Mouse (Mus musculus) neural tube, embryonic 13.5 days (tissue): Measurements from ENCODE around the gene Spib. TPM values are rescaled to one million over a fixed set of nuclear protein-coding genes. Genes with fewer than 3 reads are reported as not detected.

Source experiments
- ATAC-seq: fragments of 200-750 bp; cut with Nextera tagmentation; 2 replicates; pipeline ENCODE4 v1.8.0; 2017; ENCODE audit warnings: low read depth, mild to moderate bottlenecking, moderate TSS enrichment, moderate library complexity
- H3K27ac ChIP-seq: fragments of 300-500 bp; sonication (generic); replicated peaks from 2 replicates; pipeline ENCODE4 v1.5.1; 2015; ENCODE audit warnings: moderate library complexity, mild to moderate bottlenecking, inconsistent platforms
- H3K27me3 ChIP-seq: fragments of 300-500 bp; sonication (generic); 2 replicates; pipeline ENCODE4 v1.6.1; 2015; ENCODE audit warnings: mild to moderate bottlenecking, inconsistent platforms
- H3K36me3 ChIP-seq: fragments of 300-500 bp; sonication (generic); 2 replicates; pipeline ENCODE4 v1.6.1; 2015; ENCODE audit warnings: mild to moderate bottlenecking, inconsistent platforms
- H3K4me1 ChIP-seq: fragments of 300-500 bp; sonication (generic); replicated peaks from 2 replicates; pipeline ENCODE4 v1.6.1; 2015; ENCODE audit warnings: inconsistent platforms
- H3K4me2 ChIP-seq: fragments of 300-500 bp; sonication (generic); 2 replicates; pipeline ENCODE4 v1.6.1; 2015; ENCODE audit warnings: inconsistent platforms, mild to moderate bottlenecking, moderate library complexity
- H3K4me3 ChIP-seq: fragments of 300-500 bp; sonication (generic); 2 replicates; pipeline ENCODE4 v1.5.1; 2015; ENCODE audit warnings: mild to moderate bottlenecking, inconsistent platforms
- H3K9ac ChIP-seq: fragments of 300-500 bp; sonication (generic); 2 replicates; pipeline ENCODE4 v1.6.1; 2015; ENCODE audit warnings: moderate library complexity, mild to moderate bottlenecking, inconsistent platforms
- H3K9me3 ChIP-seq: fragments of 300-500 bp; sonication (generic); 2 replicates; pipeline ENCODE4 v1.6.1; 2016; ENCODE audit warnings: inconsistent platforms
- WGBS: fragments of 180-500 bp; shearing (Covaris S2); methylation state at CpG from one replicate; pipeline ENCODE4 v1.1.7; 2015; 5-methylcytosine and 5-hydroxymethylcytosine counted together
- polyA plus RNA-seq: library from polyadenylated mRNA; unstranded; fragments of >200 nt; fragmentation: Nextera tagmentation; extraction: Ambion mirVana; gene quantifications from 2 replicates; pipeline ENCODE4 v1.2.1, GENCODE M21; 2015

Spib gene
- polyA plus RNA-seq, 1 experiment from 2014 or later: 0.13 TPM

GRCm38 (mm10) chr7:44491391-44491790 is 40.5 kb downstream of the Spib start:
- whole genome bisulfite sequencing: 92% methylated on average over 5 of the region's 5 CpGs
- Histone ChIP-seq H3K4me3 (no peak overlapping the region), H3K4me2 (no peak overlapping the region), H3K27ac (no peak overlapping the region), H3K9ac (no peak overlapping the region), H3K4me1 (peaks cover 32% of the 10 kb centered on the region), H3K9me3 (no peaks in the 10 kb centered on the region), H3K36me3 (peaks cover 64% of the 10 kb centered on the region), H3K27me3 (no peaks in the 10 kb centered on the region)
- ATAC-seq: no peak

DNA sequence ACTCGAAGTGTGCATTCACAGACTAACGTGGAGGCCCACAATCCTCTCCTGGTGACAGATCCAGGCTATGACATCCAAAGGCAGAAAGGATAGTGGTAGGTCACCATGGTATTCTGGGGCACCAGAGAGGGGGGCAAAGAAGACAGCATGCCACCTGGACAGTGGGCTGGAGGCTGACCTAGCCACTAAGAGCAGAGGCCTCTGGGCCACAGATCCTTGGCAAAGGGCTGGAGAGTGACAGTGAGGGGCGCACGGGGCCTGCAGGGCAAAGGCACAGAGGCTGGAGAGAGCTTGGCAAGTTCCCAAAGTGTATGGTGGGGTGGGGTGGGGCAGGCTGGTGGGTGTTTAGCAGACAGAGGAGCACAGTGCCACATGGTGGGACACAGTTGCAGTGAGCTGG is 41.6 kb downstream of the Spib start:
- 88% methylated on average over 4 of the region's 4 CpGs for WGBS
- Histone ChIP-seq H3K27me3 (no peaks in the 10 kb centered on the region), H3K4me3 (no peak overlapping the region), H3K4me2 (no peak overlapping the region), H3K4me1 (peaks cover 26% of the 10 kb centered on the region), H3K27ac (no peak overlapping the region), H3K9ac (no peak overlapping the region), H3K9me3 (no peaks in the 10 kb centered on the region), H3K36me3 (peaks cover 64% of the 10 kb centered on the region)
- no peak for ATAC-seq

GRCm38 (mm10) chr7:44488545-44488944 is 43.3 kb downstream of the Spib start:
- 93% methylated on average over 8 of the region's 8 CpGs for WGBS
- no peak overlapping the region for H3K9ac ChIP-seq
- no peak overlapping the region for H3K4me3 ChIP-seq
- no peaks in the 10 kb centered on the region for H3K27me3 ChIP-seq
- peaks cover 10% of the 10 kb centered on the region; the same call in 1 of the 2 replicates for H3K4me1 ChIP-seq
- H3K27ac ChIP-seq: no peak overlapping the region
- no peaks in the 10 kb centered on the region for H3K9me3 ChIP-seq
- H3K4me2 ChIP-seq: no peak overlapping the region
- H3K36me3 ChIP-seq: peaks cover 57% of the 10 kb centered on the region
- no peak for ATAC-seq

DNA sequence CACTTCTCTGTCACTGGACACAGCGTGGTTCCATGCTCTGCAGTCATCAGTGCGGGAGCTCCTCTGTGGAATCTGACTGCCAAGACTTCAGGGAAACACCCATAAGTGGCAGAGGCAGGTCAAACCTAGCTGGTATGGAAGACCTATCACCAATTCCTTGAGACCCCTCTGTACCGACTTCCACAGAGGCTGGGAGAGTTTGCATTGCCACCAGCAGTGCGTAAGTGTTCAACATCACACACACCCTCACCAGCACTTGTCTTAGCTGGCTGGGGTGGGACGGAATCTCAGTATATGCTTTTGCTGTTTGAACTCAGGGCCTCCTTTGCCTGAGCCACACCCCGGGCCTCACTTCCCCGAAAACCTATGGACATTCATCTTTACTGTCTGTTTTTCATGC is 43.9 kb downstream of the Spib start:
- WGBS: 91% methylated on average over 7 of the region's 7 CpGs
- ATAC-seq: no peak
- H3K9ac ChIP-seq: 0 out of 2 replicates have a peak overlapping the region, but pooled peaks have one; percentile 17

DNA sequence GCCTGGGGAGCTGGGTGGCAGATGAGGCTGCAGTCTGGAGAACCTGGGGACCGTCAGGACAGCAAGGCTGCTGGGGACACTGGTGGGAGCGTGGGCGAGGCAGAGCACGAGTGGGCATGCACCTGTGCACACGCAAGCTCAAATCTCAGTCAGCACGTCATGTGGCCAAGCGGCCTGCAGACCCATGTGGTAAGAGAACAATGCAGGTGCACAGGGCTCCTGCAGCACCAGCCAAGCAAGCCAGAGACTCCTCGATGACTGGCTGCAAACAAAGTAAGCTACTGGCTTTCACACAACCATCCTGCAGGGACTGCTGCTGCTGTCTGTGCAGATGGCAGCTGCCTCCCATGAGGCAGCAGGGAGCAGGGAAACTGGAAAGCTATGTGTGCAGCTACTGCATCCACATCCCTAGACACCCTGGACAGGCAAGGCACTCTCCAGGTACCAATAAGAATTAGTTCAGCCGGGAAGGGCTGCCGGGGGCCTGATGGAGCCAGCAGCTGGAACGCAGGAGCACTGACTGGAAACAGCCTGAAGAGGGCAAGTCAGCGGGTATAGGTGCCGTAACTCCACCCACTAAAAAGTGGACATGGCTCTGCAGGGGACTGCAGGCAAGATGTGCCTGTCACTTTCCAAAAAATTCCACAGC is 44.8 kb downstream of the Spib start:
- H3K4me2 ChIP-seq: no peak overlapping the region
- H3K4me1 ChIP-seq: peaks cover 10% of the 10 kb centered on the region; the same call in 1 of the 2 replicates
- peak overlapping the region; percentile 23; the same call in 1 of the 2 replicates for H3K27ac ChIP-seq
- H3K27me3 ChIP-seq: peaks cover 8% of the 10 kb centered on the region
- no peak overlapping the region for H3K4me3 ChIP-seq
- ATAC-seq: 0 out of 2 replicates have a peak, but pooled peaks have one; percentile 10
- H3K9me3 ChIP-seq: no peaks in the 10 kb centered on the region
- peaks cover 42% of the 10 kb centered on the region for H3K36me3 ChIP-seq
- WGBS: 66% methylated on average over 13 of the region's 13 CpGs
- peak overlapping the region; percentile 53 for H3K9ac ChIP-seq

More for the DNA sequence above, 43.9 kb downstream of the Spib start:
- Histone ChIP-seq H3K27me3 (no peaks in the 10 kb centered on the region), H3K4me3 (no peak overlapping the region), H3K4me1 (peaks cover 10% of the 10 kb centered on the region; the same call in 1 of the 2 replicates), H3K27ac (no peak overlapping the region), H3K9me3 (no peaks in the 10 kb centered on the region), H3K4me2 (no peak overlapping the region), H3K36me3 (peaks cover 51% of the 10 kb centered on the region)

GRCm38 (mm10) chr7:44485572-44486195 is 46.2 kb downstream of the Spib start:
- WGBS: 73% methylated on average over 7 of the region's 7 CpGs
- no peak overlapping the region for H3K4me3 ChIP-seq
- H3K27ac ChIP-seq: no peak overlapping the region
- peaks cover 29% of the 10 kb centered on the region for H3K36me3 ChIP-seq
- no peak overlapping the region for H3K4me2 ChIP-seq
- peaks cover 19% of the 10 kb centered on the region for H3K27me3 ChIP-seq
- H3K4me1 ChIP-seq: peaks cover 10% of the 10 kb centered on the region; the same call in 1 of the 2 replicates
- no peak overlapping the region for H3K9ac ChIP-seq
- peak; percentile 32; the same call in 1 of the 2 replicates for ATAC-seq
- no peaks in the 10 kb centered on the region for H3K9me3 ChIP-seq

- H3K36me3 ChIP-seq: peaks cover 22% of the 10 kb centered on the region
- no peak overlapping the region for H3K9ac ChIP-seq
- H3K27ac ChIP-seq: no peak overlapping the region; the same call in 1 of the 2 replicates
- H3K9me3 ChIP-seq: no peaks in the 10 kb centered on the region
- H3K27me3 ChIP-seq: peaks cover 26% of the 10 kb centered on the region
- no peak overlapping the region for H3K4me3 ChIP-seq
- WGBS: 42% methylated on average over 5 of the region's 5 CpGs
- no peak overlapping the region for H3K4me2 ChIP-seq
- ATAC-seq: peak; percentile 74
- peaks cover 10% of the 10 kb centered on the region; the same call in 1 of the 2 replicates for H3K4me1 ChIP-seq
Observed at GRCm38 (mm10) chr7:44484841-44485571, 46.9 kb downstream of the Spib start.

DNA sequence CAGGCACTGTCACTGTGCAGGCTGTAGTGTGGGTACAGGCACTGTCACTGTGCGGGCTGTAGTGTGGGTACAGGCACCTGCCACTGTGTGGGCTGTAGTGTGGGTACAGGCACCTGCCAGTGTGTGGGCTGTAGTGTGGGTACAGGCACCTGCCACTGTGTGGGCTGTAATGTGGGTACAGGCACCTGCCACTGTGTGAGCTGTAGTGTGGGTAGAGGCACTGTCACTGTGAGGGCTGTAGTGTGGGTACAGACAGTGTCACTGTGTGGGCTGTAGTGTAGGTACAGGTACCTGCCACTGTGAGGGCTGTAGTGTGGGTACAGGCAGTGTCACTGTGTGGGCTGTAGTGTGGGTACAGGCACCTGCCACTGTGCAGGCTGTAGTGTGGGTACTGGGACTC is 47.8 kb downstream of the Spib start:
- Histone ChIP-seq H3K4me2 (no peak overlapping the region), H3K9ac (no peak overlapping the region), H3K27me3 (peaks cover 33% of the 10 kb centered on the region), H3K9me3 (no peaks in the 10 kb centered on the region), H3K36me3 (peaks cover 14% of the 10 kb centered on the region), H3K4me3 (no peak overlapping the region), H3K4me1 (peaks cover 10% of the 10 kb centered on the region; the same call in 1 of the 2 replicates), H3K27ac (no peak overlapping the region)
- no peak for ATAC-seq
- 94% methylated on average over 1 of the region's 1 CpGs for WGBS

DNA sequence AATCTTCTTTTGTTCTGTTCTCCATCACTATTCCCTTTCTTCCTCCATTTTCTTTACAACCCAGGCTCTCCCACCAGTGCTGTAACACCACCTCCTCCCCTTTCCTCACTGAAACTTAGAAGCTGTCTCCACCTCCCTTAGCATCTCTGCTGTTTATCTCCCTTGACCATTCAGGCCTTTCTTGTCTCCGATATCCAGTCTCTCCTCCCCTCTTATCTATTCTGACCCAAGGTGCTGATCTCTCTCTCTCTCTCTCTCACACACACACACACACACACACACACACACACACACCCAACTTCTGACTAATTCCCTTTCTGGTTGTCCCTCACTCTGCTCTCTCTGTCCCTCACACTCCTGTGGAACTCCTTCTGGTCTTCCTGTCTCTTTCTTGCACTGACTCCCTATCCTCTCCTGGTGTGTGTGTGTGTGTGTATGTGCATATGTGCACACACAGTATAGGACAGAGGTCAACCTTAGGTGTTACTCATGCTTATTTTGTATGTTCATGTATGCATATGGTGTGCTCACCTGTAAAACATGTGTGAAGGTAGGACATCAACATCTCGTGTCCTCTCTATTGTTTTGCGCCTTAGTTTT is 48.9 kb downstream of the Spib start:
- Histone ChIP-seq H3K27ac (no peak overlapping the region), H3K4me2 (no peak overlapping the region), H3K9me3 (no peaks in the 10 kb centered on the region), H3K27me3 (peaks cover 44% of the 10 kb centered on the region), H3K9ac (no peak overlapping the region), H3K36me3 (0 out of 2 replicates have a peak, but pooled peaks cover 3% of the 10 kb centered on the region), H3K4me3 (no peak overlapping the region), H3K4me1 (peaks cover 10% of the 10 kb centered on the region; the same call in 1 of the 2 replicates)
- WGBS: 75% methylated on average over 3 of the region's 3 CpGs
- no peak for ATAC-seq
